Mouse (Mus musculus) telencephalon, adult 2 months (tissue): Measurements from ENCODE around the gene Cdk13.

Experiments
- DNase-seq: peaks from one replicate; pipeline ENCODE4 v3.0.0-alpha.2; 2011; ENCODE audit warnings: low read depth, low spot score

Gene Cdk13

DNA sequence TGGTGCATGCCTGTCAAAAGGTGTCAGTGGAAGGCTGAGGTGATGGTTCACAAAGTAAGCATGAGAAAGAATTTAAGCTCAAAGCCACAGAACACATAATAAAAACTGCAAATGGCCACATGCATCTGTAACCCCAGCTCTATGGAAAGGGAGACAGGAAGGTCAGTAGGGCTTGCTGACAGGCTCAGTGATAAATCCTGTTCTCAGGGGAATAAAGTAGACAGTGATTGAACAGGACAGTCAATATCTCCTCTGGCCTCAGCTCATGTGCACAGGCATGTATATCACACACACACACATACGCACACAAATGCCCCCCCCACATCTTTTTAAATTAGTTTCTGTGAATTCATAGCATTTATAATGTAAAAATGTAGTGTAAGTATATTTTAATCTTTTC, 42.5 kb downstream of the Cdk13 start:
- DNase-seq = no peak

DNA sequence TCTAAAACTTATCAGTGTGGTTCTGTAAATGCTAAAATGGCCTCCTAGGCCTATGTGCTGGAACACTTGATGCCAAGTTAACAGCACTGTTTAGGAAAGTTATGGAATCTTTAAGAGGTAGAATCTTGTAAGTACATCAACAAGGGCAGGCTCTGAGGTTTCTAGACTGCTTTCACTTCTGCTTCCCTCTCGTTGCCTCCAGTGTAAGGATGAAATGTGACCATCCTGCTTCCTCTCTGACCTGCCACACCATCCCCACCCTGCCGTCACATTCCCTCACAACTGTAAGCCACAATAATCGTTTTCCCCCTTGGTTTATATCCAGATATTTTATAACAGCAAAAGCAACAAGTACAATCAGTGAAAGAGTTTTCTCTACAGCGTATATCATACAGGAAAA, 49.9 kb downstream of the Cdk13 start:
- DNase-seq = no peak

DNA sequence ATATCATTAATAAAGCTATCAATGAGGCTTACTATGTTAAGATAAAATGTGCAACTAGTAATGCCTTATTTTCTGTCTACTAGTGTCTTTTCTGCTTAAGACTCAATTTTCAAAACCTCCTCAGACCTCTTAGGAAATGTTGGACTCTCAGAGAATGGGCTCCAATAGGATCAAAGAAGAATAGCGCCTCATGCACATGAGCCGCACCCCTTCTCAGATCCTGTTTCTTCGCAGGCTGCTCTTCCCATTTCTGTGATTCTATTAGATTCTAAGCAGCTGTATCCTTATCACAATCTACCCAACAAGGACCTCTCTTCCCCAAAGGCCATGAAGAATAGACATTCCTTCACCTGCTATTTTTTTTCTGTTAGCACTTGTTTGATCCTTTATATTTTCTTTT, 76.1 kb downstream of the Cdk13 start:
- DNase-seq = no peak

DNA sequence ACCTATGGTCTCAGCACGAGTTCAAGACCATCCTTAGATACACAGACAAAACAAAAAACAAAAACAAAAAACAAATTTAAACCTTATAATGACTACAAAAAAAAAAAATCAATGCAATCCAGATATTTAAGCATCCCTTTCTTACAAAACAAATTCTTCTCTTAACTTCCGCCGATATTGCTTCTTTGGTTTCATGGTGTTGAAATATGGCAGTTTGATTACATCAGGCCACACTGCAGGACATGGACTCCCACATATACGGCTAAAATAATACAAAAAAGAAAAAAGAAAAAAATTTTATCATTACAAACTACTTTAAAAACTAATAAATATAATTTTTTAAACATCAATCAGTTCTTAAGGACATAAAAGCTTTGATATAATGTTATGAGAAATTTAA, 77.0 kb downstream of the Cdk13 start:
- no peak for DNase-seq

DNA sequence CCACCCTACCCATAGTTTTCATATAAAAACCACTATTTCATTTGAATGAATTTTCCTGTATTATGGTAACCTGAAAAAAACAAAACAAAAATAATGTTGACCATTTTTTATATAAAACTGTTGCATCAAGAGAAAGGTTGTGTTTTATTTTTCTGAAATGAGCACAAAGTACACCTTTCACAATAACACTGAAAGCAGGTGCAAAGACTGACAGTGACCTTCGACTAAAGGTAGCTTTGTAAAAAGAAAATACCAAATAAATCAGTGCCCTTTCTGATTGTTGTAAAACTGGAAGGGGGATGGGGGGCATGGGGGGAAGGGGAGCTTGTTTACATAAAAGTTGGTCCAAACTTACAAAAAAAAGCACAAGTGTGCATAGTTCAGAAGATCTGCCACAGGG, 87.5 kb downstream of the Cdk13 start:
- DNase-seq = no peak

DNA sequence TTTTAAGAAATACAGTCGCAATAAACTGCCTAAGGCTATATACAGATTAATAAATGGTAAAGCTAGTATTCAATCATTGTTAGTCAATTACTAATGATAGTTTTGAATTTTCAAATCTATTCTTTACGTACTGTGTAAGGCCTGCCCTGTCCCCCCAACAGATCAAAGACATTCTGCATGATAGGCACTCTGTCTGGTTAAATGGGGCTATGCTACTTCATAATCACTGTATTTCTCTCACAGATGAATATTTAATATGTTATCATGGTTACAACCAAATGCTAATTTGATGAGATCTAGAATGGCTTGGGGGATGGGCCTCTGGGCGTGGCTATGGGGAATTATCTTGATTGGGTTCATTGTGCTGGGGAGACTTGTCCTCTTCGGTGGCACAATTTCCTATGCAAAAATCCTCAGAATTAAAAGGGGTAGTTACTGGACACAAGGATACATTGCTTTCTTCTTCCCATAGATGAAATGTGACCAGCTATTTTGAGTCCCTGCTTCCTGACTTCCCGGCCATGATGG, 96.0 kb downstream of the Cdk13 start:
- no peak for DNase-seq

DNA sequence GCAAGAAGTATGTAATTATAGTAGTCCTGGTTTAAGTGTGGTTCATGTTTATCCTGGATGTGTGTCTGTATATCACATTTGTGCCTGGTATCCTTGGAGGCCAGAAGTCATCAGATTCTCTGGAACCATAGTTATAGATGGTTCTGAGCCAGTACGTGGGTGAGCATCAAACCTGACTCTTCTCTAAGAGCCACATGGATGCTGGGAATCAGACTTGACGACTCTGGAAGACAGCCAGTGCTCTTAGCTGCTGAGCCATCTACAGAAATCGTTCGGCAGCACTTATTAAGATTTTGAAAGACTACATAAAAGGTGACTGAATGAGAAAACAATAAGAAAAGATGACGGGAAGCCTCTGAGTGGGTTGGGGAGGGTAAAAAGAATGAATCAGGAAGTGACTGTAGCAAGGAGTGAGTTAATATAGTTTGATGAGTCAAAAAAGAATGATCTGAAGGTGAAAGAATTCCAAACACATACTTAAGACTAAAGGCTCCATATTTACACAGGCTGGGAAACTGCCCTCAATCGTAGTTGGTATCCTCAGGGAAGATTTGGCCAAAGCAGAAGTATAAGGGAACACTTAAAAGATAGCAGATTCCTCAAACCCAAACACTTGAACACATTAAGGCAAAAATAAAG, 99.6 kb downstream of the Cdk13 start:
- DNase-seq = peak; percentile 47

DNA sequence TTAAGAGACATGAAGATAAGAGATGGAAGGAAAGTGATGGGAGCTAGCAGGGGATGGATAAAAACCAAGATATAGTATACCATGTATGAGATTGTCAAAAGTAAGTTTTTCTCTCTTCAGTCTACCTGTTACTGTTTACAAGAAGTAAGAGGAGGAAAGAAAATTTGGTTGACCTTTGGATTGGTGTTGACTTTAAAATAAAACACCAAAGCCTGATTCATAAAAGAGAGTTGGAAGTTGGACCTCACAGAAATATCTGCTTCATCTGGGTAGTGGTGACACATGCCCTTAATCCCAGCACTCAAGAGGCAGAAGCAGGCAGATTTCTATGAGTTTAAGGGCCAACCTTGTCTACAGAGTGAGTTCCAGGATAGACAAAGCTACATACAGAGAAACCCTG, 102.6 kb downstream of the Cdk13 start:
- DNase-seq = no peak

DNA sequence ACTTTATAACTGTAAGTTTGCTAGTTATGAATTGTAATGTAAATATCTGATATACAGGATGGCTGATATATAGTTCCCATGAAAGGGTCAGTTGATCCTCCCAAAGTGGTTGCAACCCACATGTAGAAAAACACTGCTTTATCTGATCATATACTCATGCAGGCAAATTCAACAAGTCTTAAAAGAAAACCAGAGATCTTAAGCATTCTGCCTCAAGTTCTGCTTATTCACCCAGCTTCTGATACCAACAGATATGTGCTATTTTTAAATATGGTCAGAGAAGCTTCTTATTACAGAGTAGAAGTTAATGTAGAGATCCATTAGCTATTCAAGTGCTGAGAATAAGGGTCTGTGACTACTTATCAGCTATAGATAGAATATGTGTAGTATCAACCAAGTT, 103.6 kb downstream of the Cdk13 start:
- DNase-seq = no peak

DNA sequence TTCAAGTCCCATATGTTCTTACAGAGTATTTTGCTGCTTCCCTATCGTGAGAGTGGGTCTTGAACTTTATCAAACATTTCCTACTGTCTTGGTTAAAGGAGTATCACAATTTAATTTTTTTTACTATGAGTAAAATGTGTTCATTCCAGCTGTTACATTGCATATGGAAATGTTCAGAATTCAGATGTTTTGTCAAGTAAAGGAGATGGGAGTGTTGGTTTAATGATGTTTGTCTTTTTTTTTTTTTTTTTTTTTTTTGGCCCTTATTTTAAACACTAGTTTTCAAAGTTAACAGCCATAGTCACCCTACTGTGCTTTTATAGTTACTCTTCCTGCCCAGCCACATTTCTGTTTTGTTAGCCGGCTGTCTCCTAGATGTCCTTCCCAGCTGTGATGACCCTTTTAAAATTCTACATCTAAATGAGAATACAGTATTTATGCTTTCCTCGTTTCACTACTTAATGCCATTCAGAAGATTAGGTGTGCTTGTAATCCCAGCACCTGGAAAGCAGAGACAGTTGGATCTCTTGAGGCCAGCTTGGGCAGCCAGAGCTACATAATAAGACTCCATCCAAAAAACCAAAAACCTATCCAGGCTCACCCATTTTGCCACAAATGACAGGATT, 104.7 kb downstream of the Cdk13 start:
- DNase-seq = no peak

DNA sequence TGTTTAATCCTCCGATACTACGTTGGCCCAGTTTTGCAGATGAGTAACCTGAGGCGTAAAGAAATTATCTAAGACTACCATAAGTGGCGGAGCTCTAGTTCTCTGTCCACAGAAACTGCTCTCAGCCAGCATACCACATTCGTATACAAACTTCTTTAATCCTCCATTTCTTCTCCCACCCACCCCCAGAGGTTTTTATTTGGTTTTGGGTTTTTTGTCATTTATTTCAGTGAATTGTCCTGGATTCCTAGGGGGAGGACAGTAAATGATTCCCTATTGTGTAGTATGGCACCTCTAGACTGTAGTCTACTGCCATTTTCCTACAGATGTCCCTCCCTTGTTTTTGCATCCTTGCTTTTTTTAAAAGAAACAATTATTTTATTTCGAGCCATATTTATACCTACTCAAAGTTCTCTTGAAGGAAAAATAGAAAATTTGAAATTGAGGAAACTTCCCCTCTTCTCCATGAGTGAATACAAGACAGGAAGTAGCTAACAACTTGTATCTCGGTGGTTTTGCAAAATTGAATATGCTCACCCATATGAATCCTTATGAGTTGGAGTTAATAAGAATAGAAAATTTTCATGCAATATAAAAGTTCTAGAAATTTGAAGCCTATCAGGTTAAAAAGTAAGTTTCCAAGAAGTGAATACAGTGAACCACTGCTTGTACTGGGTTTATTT, 108.9 kb downstream of the Cdk13 start:
- DNase-seq = no peak

DNA sequence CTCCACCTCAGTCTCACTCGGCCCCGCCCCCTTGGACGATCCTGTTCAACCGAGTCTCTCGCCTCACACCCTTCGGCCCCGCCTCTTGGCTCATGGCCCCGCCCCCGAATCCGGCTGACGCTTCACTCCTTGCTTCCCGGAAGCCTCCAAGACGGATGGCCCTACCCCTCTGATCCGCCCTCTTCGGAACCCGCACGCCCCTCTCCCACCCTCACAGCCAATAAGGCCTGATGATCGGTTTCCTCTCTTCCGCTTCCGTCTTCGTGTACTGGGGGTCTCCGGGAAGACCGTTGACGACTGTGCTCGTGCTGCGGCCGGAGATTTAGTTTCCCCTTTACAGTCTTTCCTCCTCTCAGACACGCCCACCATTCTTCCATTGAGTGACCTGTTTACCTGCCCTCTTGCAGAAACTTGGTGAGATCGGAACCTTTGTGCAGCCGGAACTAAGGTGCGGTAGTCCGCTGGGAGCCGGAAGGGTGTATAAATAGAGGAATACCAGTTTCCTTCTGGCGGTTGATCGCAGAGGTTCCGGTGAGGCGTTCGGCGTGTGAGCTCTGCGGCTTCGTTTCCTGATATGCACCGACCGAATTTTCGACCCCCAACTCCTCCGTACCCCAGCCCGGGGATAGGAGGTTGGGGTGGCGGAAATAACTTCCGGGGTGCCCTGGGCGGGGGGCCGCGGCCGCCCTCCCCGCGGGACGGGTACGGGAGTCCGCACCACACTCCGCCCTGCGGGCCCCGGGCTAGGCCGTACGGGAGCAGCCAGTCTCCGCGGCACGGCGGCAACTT, 109.8 kb downstream of the Cdk13 start, which contains the start of the genes Mplkip and Sugct:
Gene Mplkip, plus strand, starts transcription at position 282 of the 789 bp plus-strand sequence.
Gene Sugct, minus strand, starts transcription at position 643 of the 789 bp plus-strand sequence.
- peak; percentile 99 for DNase-seq

DNA sequence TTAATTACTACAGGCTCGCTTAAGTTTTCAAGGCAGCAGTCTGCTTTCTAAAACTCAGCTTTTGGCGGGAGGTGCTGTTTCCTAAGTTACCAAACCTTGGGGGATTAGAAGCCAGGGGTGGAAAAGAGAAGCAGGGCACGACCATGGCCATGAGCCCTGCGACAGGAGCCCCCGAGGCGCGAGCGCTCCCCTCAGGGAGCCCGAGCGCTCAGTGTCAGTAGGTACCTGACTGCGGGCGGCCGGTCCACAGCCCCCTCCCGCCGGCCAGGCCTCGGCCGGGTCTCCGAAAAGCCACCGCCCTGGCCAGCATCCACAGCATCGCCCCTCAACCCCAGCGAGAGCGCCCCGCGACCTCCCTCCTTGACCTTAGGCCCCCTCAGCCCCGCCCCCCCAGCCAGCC, 110.5 kb downstream of the Cdk13 start:
- DNase-seq = no peak

DNA sequence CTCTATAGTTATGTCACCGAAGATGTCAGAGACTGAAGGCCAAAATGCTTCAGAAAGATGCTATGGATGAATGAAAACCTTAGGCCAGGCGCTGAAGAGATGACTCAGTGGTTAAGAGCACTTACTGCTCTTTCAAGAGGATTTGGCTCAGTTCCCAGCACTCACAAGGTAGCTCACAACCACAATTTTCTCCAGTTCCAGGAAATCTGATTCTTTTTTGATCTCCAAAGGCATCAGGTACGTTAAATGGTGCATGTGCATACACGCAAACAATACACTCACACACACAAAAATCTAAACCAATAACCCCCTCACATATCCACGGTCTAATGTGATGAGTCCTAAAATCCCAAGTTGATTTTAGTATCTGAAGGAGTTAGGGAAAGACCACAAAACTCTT, 111.1 kb downstream of the Cdk13 start:
- DNase-seq = no peak

DNA sequence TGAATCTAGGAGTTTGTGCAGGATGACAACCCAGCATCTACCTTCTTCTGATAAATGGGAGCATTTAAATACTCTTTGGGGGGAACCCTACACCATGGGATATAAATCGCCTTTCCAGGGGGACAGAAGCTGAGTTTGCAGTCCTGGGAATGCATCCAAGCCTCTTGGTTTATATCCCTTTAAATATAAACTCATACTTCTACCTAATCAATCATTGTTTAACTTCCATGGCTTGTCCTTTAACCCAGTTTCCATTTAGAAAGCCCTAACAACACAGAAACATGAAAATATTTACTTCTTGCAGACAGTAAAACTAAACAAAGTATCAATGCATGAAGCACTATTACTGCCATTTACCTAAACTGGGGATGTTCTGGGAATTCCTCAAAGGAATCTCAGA, 113.5 kb downstream of the Cdk13 start:
- no peak for DNase-seq

DNA sequence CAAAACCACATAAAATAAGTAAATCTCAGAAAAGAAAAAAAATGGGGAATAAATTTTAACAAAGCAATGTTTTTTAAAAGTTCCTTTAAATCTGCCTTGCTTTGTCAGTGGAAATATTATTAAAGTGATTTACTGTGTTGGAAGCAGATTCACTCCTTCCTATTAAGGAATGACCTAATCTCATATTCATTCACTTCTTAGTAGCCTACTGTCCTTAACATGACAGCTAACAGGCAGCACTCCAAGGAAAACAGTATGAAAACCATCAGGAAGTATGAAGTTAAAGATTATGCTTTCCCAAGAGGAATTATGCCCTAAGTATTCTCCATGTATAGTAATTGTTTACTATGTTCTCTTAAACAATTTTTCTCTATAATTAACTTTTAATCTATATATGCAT, 114.2 kb downstream of the Cdk13 start:
- DNase-seq = no peak

DNA sequence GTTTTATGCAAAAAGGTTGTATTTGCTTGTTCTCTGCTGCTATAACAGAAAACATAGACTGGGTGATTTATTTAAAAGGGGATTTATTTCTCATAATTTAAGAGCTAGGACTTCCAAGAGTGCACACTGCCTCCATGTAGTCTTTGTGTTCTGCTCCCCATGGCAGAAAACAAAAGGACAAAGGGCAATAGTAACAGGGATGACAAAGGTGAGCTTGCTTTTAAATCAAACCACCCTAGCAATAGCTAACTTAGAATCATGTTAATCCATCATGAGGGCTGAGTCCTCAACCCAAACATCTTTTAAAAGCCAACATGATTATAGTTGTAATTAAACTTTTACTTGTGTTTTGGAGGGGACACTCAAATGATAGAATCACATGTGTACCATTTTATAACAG, 115.4 kb downstream of the Cdk13 start:
- DNase-seq = no peak

DNA sequence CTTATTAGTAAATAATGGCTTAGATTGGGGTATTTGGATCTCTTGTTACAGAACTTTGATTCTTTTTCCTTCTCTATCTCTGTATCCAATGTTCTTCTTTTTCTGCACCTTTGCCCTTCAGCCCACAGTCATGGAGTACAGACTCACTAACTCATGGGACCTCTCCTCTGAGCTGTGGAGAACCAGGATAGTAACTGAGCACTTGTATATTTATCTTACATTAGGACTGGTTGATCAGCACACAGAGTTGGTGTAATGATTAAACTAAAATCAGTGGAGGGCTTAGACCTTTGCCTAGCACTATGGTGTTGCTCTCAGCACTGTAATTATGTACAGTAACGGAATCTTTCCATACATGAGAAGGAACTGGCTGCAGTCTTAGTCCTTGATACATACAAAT, 133.8 kb downstream of the Cdk13 start:
- DNase-seq = no peak

DNA sequence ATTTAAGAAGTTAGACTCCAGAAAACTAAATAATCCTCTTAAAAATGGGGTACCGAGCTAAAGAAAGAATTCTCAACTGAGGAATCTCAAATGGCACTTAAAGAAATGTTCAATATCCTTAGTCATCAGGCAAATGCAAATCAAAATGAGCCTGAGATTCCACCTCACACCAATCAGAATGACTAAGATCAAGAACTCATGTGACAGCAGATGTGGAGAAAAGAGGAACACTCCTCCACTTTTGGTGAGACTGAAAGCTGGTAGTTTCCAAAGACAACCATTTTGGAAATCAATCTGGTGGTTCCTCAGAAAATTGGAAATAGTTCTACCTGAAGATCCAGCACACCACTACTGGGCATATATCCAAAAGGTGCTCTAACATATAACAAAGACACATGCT, 137.5 kb downstream of the Cdk13 start:
- no peak for DNase-seq
